Mouse (Mus musculus) midbrain, embryonic 10.5 days (tissue): Measurements from ENCODE around the gene Zbtb8b. TPM values are rescaled to one million over a fixed set of nuclear protein-coding genes. Genes with fewer than 3 reads are reported as not detected.
"Not testable (repeated sequence)": the region's sequence is repeated elsewhere in the genome, so short reads cannot be mapped to it uniquely, and the experiment has no call there.

Experiments
- DNase-seq: peaks from one replicate; pipeline ENCODE4 v3.0.0-alpha.2; 2017; ENCODE audit warnings: low spot score
- H3K27ac ChIP-seq: fragments of 300-500 bp; sonication (generic); replicated peaks from 2 replicates; pipeline ENCODE4 v1.5.1; 2016; ENCODE audit warnings: mild to moderate bottlenecking
- H3K27me3 ChIP-seq: fragments of 300-500 bp; sonication (generic); 2 replicates; pipeline ENCODE4 v1.6.1; 2016; ENCODE audit warnings: low read depth, mild to moderate bottlenecking; ENCODE audit not compliant: poor library complexity, severe bottlenecking
- H3K36me3 ChIP-seq: fragments of 300-500 bp; sonication (generic); 2 replicates; pipeline ENCODE4 v1.6.1; 2016; ENCODE audit warnings: mild to moderate bottlenecking, moderate library complexity
- H3K4me1 ChIP-seq: fragments of 300-500 bp; sonication (generic); 2 replicates; pipeline ENCODE4 v1.6.1; 2016
- H3K4me3 ChIP-seq: fragments of 300-500 bp; sonication (generic); 2 replicates; pipeline ENCODE4 v1.5.1; 2016; ENCODE audit warnings: mild to moderate bottlenecking, moderate library complexity
- H3K9me3 ChIP-seq: fragments of 300-500 bp; sonication (generic); replicated peaks from 2 replicates; pipeline ENCODE4 v1.6.1; 2016; ENCODE audit warnings: mild to moderate bottlenecking
- WGBS: fragments of 180-500 bp; shearing (Covaris S2); methylation state at CpG from one replicate; pipeline ENCODE4 v1.1.7; 2016; 5-methylcytosine and 5-hydroxymethylcytosine counted together
- polyA plus RNA-seq: library from polyadenylated mRNA; unstranded; fragments of >200 nt; fragmentation: Nextera tagmentation; extraction: Ambion mirVana; gene quantifications from 2 replicates; pipeline ENCODE4 v1.2.1, GENCODE M21; 2016

Zbtb8b gene
- polyA plus RNA-seq, 1 experiment from 2014 or later: 1.6 TPM

- no peaks in the 10 kb centered on the region for H3K27me3 ChIP-seq
- H3K27ac ChIP-seq: no peak overlapping the region
- H3K9me3 ChIP-seq: no peaks in the 10 kb centered on the region
- no peaks in the 10 kb centered on the region for H3K36me3 ChIP-seq
- no peaks in the 10 kb centered on the region for H3K4me1 ChIP-seq
- peak; percentile 59 for DNase-seq
- WGBS: 3% methylated on average over 5 of the region's 5 CpGs
- H3K4me3 ChIP-seq: no peak overlapping the region
Observed at GRCm38 (mm10) chr4:129455265-129455664, 14.6 kb upstream of the Zbtb8b start.

DNA sequence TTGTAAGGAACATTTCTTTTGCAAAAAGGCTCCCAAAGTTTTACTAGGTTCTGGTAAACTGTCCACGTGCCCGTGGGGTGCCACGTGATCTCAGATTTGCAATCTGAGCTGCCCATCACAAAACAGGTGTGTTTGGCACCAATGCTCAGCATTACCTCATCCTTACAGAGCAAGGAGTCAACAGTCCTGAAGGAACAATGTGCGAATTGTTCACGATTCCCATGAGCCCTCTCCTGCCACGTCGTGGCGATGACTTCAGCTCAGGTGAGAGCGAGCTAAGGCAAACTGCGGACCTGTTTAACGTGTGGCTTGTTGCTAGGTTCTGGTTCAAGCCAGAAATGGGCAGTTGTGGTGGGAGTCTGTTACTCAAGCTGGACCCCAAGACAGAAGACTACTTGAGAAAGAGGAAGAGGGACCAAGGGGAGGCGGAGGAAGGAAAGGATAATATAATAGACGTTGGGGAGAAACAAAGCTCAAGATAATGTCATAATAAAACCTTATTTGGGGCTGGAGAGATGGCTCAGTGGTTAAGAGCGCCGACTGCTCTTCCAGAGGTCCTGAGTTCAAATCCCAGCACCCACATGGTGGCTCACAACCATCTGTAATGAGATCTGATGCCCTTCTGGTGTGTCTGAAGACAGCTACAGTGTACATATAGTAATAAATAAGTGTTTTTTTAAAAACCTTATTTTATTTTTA is 11.0 kb upstream of the Zbtb8b start:
- H3K27ac ChIP-seq: no peak overlapping the region
- 88% methylated on average over 15 of the region's 15 CpGs for WGBS
- no peak for DNase-seq
- H3K9me3 ChIP-seq: no peaks in the 10 kb centered on the region
- no peak overlapping the region for H3K4me3 ChIP-seq
- H3K4me1 ChIP-seq: no peaks in the 10 kb centered on the region
- no peaks in the 10 kb centered on the region for H3K36me3 ChIP-seq
- H3K27me3 ChIP-seq: no peaks in the 10 kb centered on the region

DNA sequence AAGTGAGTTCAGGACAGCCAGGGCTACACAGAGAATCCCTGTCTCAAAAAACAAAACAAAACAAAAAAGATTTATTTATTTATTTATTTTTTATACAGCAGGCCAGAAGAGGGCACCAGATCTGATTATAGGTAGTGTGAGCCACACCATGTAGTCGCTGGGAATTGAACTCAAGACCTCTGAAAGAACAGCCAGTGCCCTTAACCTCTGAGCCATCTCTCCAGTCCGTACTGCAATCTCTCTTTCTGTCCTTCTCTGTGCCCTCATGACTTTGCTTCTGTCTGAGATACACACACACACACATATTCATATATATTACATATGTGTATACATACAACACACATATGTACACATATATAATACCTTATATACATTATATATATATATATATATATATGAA is 10.2 kb upstream of the Zbtb8b start:
- Histone ChIP-seq H3K9me3 (no peaks in the 10 kb centered on the region), H3K4me1 (no peaks in the 10 kb centered on the region), H3K36me3 (no peaks in the 10 kb centered on the region), H3K27me3 (no peaks in the 10 kb centered on the region), H3K4me3 (no peak overlapping the region), H3K27ac (no peak overlapping the region)
- no peak for DNase-seq
- WGBS: 78% methylated on average over 2 of the region's 2 CpGs

DNA sequence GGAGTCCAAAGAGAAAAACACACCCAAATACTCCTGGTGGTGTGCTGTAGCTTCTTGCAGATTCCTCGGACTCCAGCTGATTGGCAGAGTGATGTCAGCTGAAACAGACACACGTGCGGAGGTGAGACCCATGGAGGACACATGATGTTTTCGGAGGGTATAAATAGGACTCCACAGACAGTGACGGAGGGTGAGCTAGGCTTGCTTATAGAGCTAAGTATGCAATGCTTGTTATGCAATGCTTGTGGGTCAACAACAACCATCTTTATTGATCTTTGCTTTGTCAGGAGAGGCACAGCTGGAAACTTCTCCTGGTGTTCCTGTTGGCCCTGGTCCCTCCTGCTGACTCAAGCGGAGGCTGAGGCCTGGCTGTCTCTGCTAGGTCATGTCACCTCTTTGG is 8.1 kb upstream of the Zbtb8b start:
- no peaks in the 10 kb centered on the region for H3K4me1 ChIP-seq
- no peak for DNase-seq
- H3K9me3 ChIP-seq: no peaks in the 10 kb centered on the region
- 88% methylated on average over 6 of the region's 6 CpGs for WGBS
- H3K27me3 ChIP-seq: no peaks in the 10 kb centered on the region
- H3K36me3 ChIP-seq: no peaks in the 10 kb centered on the region
- H3K4me3 ChIP-seq: no peak overlapping the region
- H3K27ac ChIP-seq: no peak overlapping the region

DNA sequence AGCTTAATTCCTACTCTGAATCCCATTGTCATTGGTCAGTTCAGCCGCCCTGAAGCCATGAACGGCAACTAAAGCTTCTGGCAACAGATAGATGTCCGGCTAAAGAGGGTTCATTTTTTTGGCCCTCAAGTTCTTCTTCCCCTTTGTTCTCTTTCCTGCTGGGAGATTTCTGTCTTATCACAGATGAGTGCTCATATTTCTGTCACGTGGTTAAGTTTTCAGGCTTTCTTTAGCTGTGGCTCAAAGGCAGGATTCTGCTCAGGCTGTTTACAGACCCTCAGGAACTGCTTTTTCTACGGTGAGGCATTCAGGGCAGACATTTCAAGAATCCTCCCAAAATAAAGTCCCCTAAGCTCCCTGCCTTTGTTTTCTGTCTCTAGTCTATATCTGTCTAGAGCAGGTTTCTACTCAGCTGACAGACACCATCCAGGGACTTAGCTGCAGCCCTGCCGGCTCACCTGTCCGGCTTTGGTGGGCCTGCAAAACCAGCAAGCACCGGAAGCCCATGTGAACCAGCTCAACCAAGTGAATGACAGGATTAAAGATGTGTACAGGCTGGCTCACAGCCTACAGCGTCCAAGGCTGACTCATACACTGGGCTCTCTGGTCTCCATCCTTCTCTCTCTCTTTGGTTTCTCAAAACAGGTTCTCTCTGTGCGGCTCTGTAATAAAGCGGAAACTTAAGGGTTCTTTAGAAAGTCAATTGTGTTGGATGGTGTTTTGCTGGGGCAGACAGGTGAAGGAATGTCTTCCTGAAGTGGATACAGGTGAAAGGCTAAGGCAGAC is 7.3 kb upstream of the Zbtb8b start:
- no peaks in the 10 kb centered on the region for H3K9me3 ChIP-seq
- H3K4me3 ChIP-seq: no peak overlapping the region
- no peaks in the 10 kb centered on the region for H3K36me3 ChIP-seq
- no peak for DNase-seq
- H3K4me1 ChIP-seq: no peaks in the 10 kb centered on the region
- 83% methylated on average over 11 of the region's 11 CpGs for WGBS
- no peak overlapping the region for H3K27ac ChIP-seq
- peaks cover 6% of the 10 kb centered on the region for H3K27me3 ChIP-seq

DNA sequence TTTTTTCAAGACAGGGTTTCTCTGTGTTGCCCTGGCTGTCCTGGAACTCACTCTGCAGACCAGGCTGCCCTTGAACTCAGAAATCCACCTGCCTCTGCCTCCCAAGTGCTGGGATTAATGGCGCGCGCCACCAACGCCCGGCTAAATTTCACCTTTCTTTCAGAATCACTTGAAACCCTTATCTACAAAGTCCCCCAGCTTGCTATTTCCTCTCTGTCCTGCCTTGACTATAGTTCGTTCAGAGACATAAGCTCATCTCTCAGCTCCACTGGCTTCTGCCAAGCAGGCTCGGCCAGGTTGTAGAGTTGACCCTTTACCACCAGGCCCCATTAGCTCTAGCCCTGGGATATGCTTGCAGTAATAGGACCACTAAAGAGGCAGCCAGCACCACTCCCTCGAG is 6.7 kb upstream of the Zbtb8b start:
- Histone ChIP-seq H3K4me3 (no peak overlapping the region), H3K36me3 (no peaks in the 10 kb centered on the region), H3K4me1 (no peaks in the 10 kb centered on the region), H3K27ac (no peak overlapping the region), H3K27me3 (peaks cover 12% of the 10 kb centered on the region), H3K9me3 (no peaks in the 10 kb centered on the region)
- DNase-seq: no peak
- 83% methylated on average over 8 of the region's 8 CpGs for WGBS

- 28% methylated on average over 6 of the region's 6 CpGs for WGBS
- H3K4me1 ChIP-seq: peaks cover 12% of the 10 kb centered on the region
- no peak overlapping the region for H3K27ac ChIP-seq
- peaks cover 46% of the 10 kb centered on the region for H3K27me3 ChIP-seq
- no peaks in the 10 kb centered on the region for H3K9me3 ChIP-seq
- peak overlapping the region; percentile 60 for H3K4me3 ChIP-seq
- no peak for DNase-seq
- H3K36me3 ChIP-seq: no peaks in the 10 kb centered on the region
Observed at GRCm38 (mm10) chr4:129441145-129441544, 492 bp upstream of the Zbtb8b start.

GRCm38 (mm10) chr4:129418321-129418720 is 22.3 kb downstream of the Zbtb8b start:
- H3K9me3 ChIP-seq: no peaks in the 10 kb centered on the region

GRCm38 (mm10) chr4:129416478-129416877 is 24.2 kb downstream of the Zbtb8b start:
- no peak for DNase-seq
- H3K4me1 ChIP-seq: no peaks in the 10 kb centered on the region
- 89% methylated on average over 5 of the region's 5 CpGs for WGBS
- no peaks in the 10 kb centered on the region for H3K27me3 ChIP-seq
- H3K4me3 ChIP-seq: no peak overlapping the region
- H3K36me3 ChIP-seq: no peaks in the 10 kb centered on the region
- no peaks in the 10 kb centered on the region for H3K9me3 ChIP-seq
- H3K27ac ChIP-seq: no peak overlapping the region

More at GRCm38 (mm10) chr4:129418321-129418720, 22.3 kb downstream of the Zbtb8b start:
- Histone ChIP-seq H3K27ac (no peak overlapping the region), H3K4me1 (no peaks in the 10 kb centered on the region), H3K4me3 (no peak overlapping the region), H3K27me3 (no peaks in the 10 kb centered on the region), H3K36me3 (no peaks in the 10 kb centered on the region)
- no peak for DNase-seq
- 77% methylated on average over 5 of the region's 5 CpGs for WGBS

DNA sequence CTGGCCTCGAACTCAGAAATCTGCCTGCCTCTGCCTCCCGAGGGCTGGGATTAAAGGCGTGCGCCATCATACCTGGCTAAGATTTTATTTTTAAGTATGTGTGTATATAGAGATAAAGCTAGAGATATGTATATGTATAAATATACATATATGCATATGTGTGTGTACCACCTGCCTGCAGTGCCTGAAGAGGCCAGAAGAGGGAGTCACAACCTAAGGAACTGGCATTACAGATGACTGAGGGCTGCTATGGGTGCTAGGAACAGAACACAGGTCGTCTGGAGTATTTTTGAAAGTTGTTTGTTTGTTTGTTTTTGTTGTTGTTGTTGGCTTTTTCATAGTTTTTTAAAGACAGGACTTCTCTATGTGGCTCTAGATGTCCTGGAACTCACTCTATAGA is 24.8 kb downstream of the Zbtb8b start:
- Histone ChIP-seq H3K4me1 (no peaks in the 10 kb centered on the region), H3K4me3 (no peak overlapping the region), H3K36me3 (no peaks in the 10 kb centered on the region), H3K27ac (no peak overlapping the region), H3K9me3 (no peaks in the 10 kb centered on the region), H3K27me3 (no peaks in the 10 kb centered on the region)
- 94% methylated on average over 5 of the region's 5 CpGs for WGBS
- no peak for DNase-seq

GRCm38 (mm10) chr4:129410991-129411390 is 29.7 kb downstream of the Zbtb8b start:
- Histone ChIP-seq H3K27ac (no peak overlapping the region), H3K4me1 (peaks cover 9% of the 10 kb centered on the region), H3K4me3 (no peak overlapping the region), H3K36me3 (no peaks in the 10 kb centered on the region), H3K27me3 (peaks cover 10% of the 10 kb centered on the region; the same call in 1 of the 2 replicates), H3K9me3 (no peaks in the 10 kb centered on the region; the same call in 1 of the 2 replicates)
- DNase-seq: no peak

DNA sequence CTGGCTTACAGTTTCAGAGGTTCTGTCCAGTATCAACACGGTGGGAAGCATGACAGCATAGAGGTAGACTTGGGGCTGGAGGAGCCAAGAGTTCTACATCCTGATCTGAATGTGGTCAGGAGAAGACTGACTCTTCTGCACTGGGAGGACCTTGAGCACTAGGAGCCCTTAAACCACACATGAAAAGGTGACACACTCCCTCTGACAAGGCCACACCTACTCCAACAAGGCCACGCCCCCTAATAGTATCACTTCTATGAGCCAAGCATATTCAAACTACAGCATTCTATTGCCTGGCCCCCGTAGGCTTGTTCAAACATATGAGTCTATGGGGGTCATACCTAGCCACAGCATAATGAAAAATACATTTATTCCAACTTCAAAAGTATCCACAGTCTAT is 30.1 kb downstream of the Zbtb8b start:
- DNase-seq: not testable (repeated sequence)
- 91% methylated on average over 3 of the region's 3 CpGs for WGBS

DNA sequence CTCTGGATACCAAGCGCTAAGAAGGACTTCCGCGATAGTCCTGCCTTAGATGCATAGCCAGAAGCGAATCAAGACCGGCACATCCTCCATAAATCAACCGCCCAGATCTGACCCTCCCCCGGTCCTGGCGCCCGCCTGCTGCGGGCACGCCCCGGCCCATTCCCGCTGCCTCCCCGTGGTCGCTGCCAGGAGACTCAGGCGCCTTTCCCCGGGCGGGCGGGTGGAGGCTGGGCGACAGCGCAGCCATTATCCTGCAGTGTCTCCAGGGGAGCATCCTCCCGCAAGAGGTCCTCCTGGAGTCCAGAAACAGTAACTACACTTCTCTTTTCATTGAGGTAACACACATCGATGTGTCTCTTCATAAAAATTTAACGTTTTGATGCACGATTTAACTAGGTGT is 34.2 kb downstream of the Zbtb8b start:
- Histone ChIP-seq H3K27me3 (peaks cover 10% of the 10 kb centered on the region; the same call in 1 of the 2 replicates), H3K27ac (peak overlapping the region; percentile 78), H3K4me3 (peak overlapping the region; percentile 59), H3K36me3 (no peaks in the 10 kb centered on the region), H3K9me3 (no peaks in the 10 kb centered on the region; the same call in 1 of the 2 replicates), H3K4me1 (peaks cover 9% of the 10 kb centered on the region)
- peak; percentile 61 for DNase-seq
- WGBS: 5% methylated on average over 25 of the region's 25 CpGs

More for the DNA sequence above, 30.1 kb downstream of the Zbtb8b start:
- H3K27ac ChIP-seq, H3K4me1 ChIP-seq, H3K27me3 ChIP-seq, H3K9me3 ChIP-seq, H3K4me3 ChIP-seq, H3K36me3 ChIP-seq: not testable (repeated sequence)
